Mouse (Mus musculus) CH12.LX (cell line): ENCODE measurements around the gene Klhl28.

Experiments
- CTCF ChIP-seq, 2 experiments: IDR thresholded peaks in 1 of 2; conservative IDR thresholded peaks in 1 of 2; 2 replicates each; pipeline ENCODE4 v1.5.1; 2011 to 2012; ENCODE audit warnings: low read depth in 2 of 2, low read length in 2 of 2, improper control_type of control experiment in 1 of 2, inconsistent platforms in 1 of 2, mild to moderate bottlenecking in 1 of 2, moderate library complexity in 1 of 2
- ELF1 ChIP-seq: IDR thresholded peaks from 2 replicates; pipeline ENCODE4 v1.6.1; 2014; ENCODE audit warnings: low read depth, mild to moderate bottlenecking, inconsistent platforms, low read length, improper control_type of control experiment
- ETS1 ChIP-seq: conservative IDR thresholded peaks from 2 replicates; pipeline ENCODE4 v1.6.1; 2012; ENCODE audit warnings: low read depth, mild to moderate bottlenecking, inconsistent platforms, low read length, improper control_type of control experiment, moderate library complexity
- KAT2A ChIP-seq: IDR thresholded peaks from 2 replicates; pipeline ENCODE4 v1.6.1; 2012; ENCODE audit warnings: low read length, improper control_type of control experiment, inconsistent platforms; ENCODE audit not compliant: insufficient replicate concordance
- MAFK ChIP-seq: IDR thresholded peaks from 2 replicates; pipeline ENCODE4 v1.6.1; 2011; ENCODE audit warnings: low read length, improper control_type of control experiment; ENCODE audit not compliant: insufficient replicate concordance
- MAX ChIP-seq: IDR thresholded peaks from 2 replicates; pipeline ENCODE4 v1.6.1; 2011; ENCODE audit warnings: low read length, improper control_type of control experiment
- MAZ ChIP-seq: IDR thresholded peaks from 2 replicates; pipeline ENCODE4 v1.6.1; 2012; ENCODE audit warnings: low read depth, mild to moderate bottlenecking, inconsistent platforms, low read length, improper control_type of control experiment, moderate library complexity
- NELFE ChIP-seq: IDR thresholded peaks from 2 replicates; pipeline ENCODE4 v1.6.1; 2011; ENCODE audit warnings: low read depth, low read length, improper control_type of control experiment
- TBP ChIP-seq: conservative IDR thresholded peaks from 2 replicates; pipeline ENCODE4 v1.6.1; 2011; ENCODE audit warnings: low read depth, low read length, improper control_type of control experiment
- TCF12 ChIP-seq: IDR thresholded peaks from 2 replicates; pipeline ENCODE4 v1.6.1; 2014; ENCODE audit warnings: low read depth, mild to moderate bottlenecking, inconsistent platforms, low read length, improper control_type of control experiment

DNA sequence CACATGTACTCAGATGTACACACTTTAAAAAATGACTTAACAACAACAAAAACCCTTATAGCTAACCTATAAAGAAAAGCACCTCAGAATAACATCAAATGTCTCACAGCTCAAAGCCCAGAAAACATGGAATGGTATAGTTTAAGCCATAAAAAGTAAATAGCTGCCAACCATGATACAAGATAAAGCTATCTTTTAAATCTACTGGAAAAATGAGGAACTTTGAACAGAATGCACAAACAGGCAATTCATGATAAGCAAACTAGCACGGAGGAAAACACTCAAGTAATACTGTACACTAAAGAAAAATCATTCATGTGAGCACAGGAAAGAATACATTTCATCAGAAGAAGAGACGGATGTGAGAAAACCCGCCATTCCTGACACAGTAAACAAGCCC lies 42.4 kb upstream of the Klhl28 start:
- TF ChIP-seq CTCF (conservative IDR thresholded peaks at IDR 0.05 in 1 of 2, IDR thresholded peaks at IDR 0.05 in 1 of 2; ENCODE audit: low read depth in 2 of 2, low read length in 2 of 2), result no peak
- no peak for TF ChIP-seq ELF1
- no peak for TF ChIP-seq NELFE
- no peak for TF ChIP-seq MAZ
- no peak for TF ChIP-seq ETS1
- TF ChIP-seq TCF12, result no peak
- TF ChIP-seq MAFK, result no peak
- TF ChIP-seq TBP, result no peak
- TF ChIP-seq KAT2A, result no peak
- no peak for TF ChIP-seq MAX
